Mouse (Mus musculus) forebrain, embryonic 16.5 days (tissue): ENCODE data around the gene Xkr7. TPM values are rescaled to one million over a fixed set of nuclear protein-coding genes. Genes with fewer than 3 reads are reported as not detected.

Experiments
- ATAC-seq: fragments of 200-750 bp; cut with Nextera tagmentation; 2 replicates; pipeline ENCODE4 v1.8.0; 2017; ENCODE audit warnings: mild to moderate bottlenecking, moderate library complexity
- H3K27ac ChIP-seq: fragments of 300-500 bp; sonication (generic); 2 replicates; pipeline ENCODE4 v1.5.1; 2014; ENCODE audit warnings: low read length, control low read depth
- H3K27me3 ChIP-seq: fragments of 300-500 bp; sonication (generic); replicated peaks from 2 replicates; pipeline ENCODE4 v1.6.1; 2014; ENCODE audit warnings: low read length; ENCODE audit not compliant: control insufficient read depth, insufficient read depth
- H3K36me3 ChIP-seq: fragments of 300-500 bp; sonication (generic); 2 replicates; pipeline ENCODE4 v1.6.1; 2014; ENCODE audit not compliant: control insufficient read depth, insufficient read depth
- H3K4me1 ChIP-seq: fragments of 300-500 bp; sonication (generic); replicated peaks from 2 replicates; pipeline ENCODE4 v1.6.1; 2014; ENCODE audit warnings: low read length; ENCODE audit not compliant: control insufficient read depth, insufficient read depth
- H3K4me2 ChIP-seq: fragments of 300-500 bp; sonication (generic); 2 replicates; pipeline ENCODE4 v1.6.1; 2014; ENCODE audit warnings: mild to moderate bottlenecking, low read length, control low read depth
- H3K4me3 ChIP-seq: fragments of 300-500 bp; sonication (generic); replicated peaks from 2 replicates; pipeline ENCODE4 v1.5.1; 2014; ENCODE audit warnings: mild to moderate bottlenecking, low read length, control low read depth
- H3K9ac ChIP-seq: fragments of 300-500 bp; sonication (generic); replicated peaks from 2 replicates; pipeline ENCODE4 v1.6.1; 2014; ENCODE audit warnings: low read depth, low read length, control low read depth
- H3K9me3 ChIP-seq: fragments of 300-500 bp; sonication (generic); 2 replicates; pipeline ENCODE4 v1.6.1; 2016; ENCODE audit warnings: low read length; ENCODE audit not compliant: control insufficient read depth
- WGBS: fragments of 180-500 bp; shearing (Covaris S2); extraction: QIAGEN DNeasy Blood & Tissue Kit; methylation state at CpG from one replicate; pipeline ENCODE4 v1.1.7; 2014; 5-methylcytosine and 5-hydroxymethylcytosine counted together
- polyA plus RNA-seq: library from polyadenylated mRNA; unstranded; fragments of >200 nt; fragmentation: Nextera tagmentation; extraction: Ambion mirVana; gene quantifications from 2 replicates; pipeline ENCODE4 v1.2.1, GENCODE M21; 2015

Gene Xkr7
- 1.6 and 2.0 TPM in 2 replicates for polyA plus RNA-seq

GRCm38 (mm10) chr2:153031126-153032082 is at the start of gene Xkr7:
Gene Xkr7 (plus strand): TSS chr2:153031852.
- H3K4me1 ChIP-seq: peaks cover 37% of the 10 kb centered on the region
- peak; percentile 85 for ATAC-seq
- peak within 1 kb of the TSS; percentile 43 for H3K27ac ChIP-seq
- peak within 1 kb of the TSS; percentile 71 for H3K9ac ChIP-seq
- H3K4me3 ChIP-seq: peak within 1 kb of the TSS; percentile 71
- no peaks in the 10 kb centered on the region for H3K36me3 ChIP-seq
- peak within 1 kb of the TSS; percentile 66 for H3K4me2 ChIP-seq
- no peaks in the 10 kb centered on the region for H3K9me3 ChIP-seq
- H3K27me3 ChIP-seq: 0 out of 2 replicates have a peak, but pooled peaks cover 3% of the 10 kb centered on the region
- under 1% methylated on average over 29 of the region's 54 CpGs for WGBS

- H3K27ac ChIP-seq: no peak overlapping the region
- H3K27me3 ChIP-seq: no peaks in the 10 kb centered on the region
- no peak overlapping the region for H3K9ac ChIP-seq
- no peak overlapping the region for H3K4me2 ChIP-seq
- H3K4me3 ChIP-seq: no peak overlapping the region
- H3K4me1 ChIP-seq: 0 out of 2 replicates have a peak, but pooled peaks cover 4% of the 10 kb centered on the region
- 8% methylated on average over 1 of the region's 1 CpGs for WGBS
- no peaks in the 10 kb centered on the region for H3K36me3 ChIP-seq
- peak; percentile 94 for ATAC-seq
- H3K9me3 ChIP-seq: no peaks in the 10 kb centered on the region
These were observed 46.1 kb upstream of the Xkr7 start for GRCm38 (mm10) chr2:152985582-152985981.

DNA sequence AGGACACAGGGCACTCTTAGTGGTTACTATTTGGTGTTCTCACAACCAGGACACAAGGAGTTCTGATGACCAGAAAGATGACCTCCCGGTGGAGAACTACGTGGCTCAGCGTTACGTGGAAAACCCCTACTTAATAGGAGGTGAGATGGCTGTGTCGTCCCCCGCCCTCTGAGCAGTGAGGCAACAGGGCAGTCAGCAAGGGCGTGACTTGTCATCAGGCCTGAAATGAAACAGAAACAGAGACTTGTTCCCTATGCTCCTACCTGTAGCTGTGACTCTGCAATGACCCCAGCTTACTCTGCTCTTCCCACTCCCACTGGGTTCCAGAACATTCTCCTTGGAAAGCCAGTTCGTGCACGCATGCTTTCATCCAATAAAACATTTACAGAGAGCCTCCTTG is 40.1 kb upstream of the Xkr7 start:
- Histone ChIP-seq H3K27ac (no peak overlapping the region), H3K4me1 (no peaks in the 10 kb centered on the region), H3K27me3 (no peaks in the 10 kb centered on the region), H3K9ac (no peak overlapping the region), H3K9me3 (no peaks in the 10 kb centered on the region), H3K4me3 (no peak overlapping the region), H3K4me2 (no peak overlapping the region), H3K36me3 (no peaks in the 10 kb centered on the region)
- WGBS: 82% methylated on average over 9 of the region's 9 CpGs
- no peak for ATAC-seq

GRCm38 (mm10) chr2:152997046-152997445 is 34.6 kb upstream of the Xkr7 start:
- Histone ChIP-seq H3K4me1 (no peaks in the 10 kb centered on the region), H3K27me3 (no peaks in the 10 kb centered on the region), H3K9me3 (no peaks in the 10 kb centered on the region), H3K4me3 (no peak overlapping the region), H3K4me2 (no peak overlapping the region), H3K9ac (no peak overlapping the region), H3K27ac (no peak overlapping the region), H3K36me3 (no peaks in the 10 kb centered on the region)
- 66% methylated on average over 4 of the region's 4 CpGs for WGBS
- no peak for ATAC-seq

DNA sequence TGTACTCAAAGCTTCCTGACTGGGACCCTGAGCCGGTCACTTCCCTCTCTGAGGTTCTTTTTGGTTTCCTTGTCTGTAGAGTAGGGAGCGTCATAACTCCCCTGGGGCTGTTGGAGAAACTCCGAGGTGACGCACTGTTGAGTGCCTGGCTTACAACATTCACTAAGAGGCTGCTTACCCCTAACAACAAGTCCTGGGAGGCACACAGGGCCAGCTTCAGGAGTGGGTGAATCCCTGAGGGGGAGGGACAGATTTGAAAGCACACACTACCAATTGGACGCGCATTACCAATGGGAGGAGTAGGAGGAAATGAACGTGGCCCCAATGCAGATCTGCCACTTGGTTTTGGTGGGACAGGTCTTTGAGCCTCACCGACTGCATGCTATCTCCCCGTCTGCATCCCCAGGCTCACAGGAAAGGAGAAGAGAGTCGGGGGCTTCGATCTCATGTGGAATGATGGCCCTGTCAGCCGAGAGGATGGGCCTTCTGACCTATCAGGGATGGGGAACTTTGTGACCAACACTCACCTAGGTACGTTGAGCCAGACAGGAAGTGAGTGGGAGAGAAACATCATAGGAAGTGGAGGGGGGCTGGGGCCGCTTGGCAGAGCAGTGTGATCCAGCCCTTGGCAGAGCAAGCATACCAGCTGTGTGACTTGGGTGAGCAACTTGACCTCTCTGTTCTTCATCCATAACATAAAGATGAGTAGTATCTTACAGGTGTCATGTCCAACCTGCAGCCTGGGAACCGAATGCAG is 29.0 kb upstream of the Xkr7 start:
- H3K27me3 ChIP-seq: no peaks in the 10 kb centered on the region
- no peak overlapping the region for H3K4me3 ChIP-seq
- peaks cover 5% of the 10 kb centered on the region; the same call in 1 of the 2 replicates for H3K36me3 ChIP-seq
- no peak overlapping the region for H3K27ac ChIP-seq
- WGBS: 88% methylated on average over 15 of the region's 15 CpGs
- H3K9ac ChIP-seq: no peak overlapping the region
- no peak overlapping the region for H3K4me2 ChIP-seq
- H3K9me3 ChIP-seq: no peaks in the 10 kb centered on the region
- peaks cover 11% of the 10 kb centered on the region for H3K4me1 ChIP-seq
- ATAC-seq: no peak

- Histone ChIP-seq H3K4me1 (peaks cover 11% of the 10 kb centered on the region), H3K27me3 (no peaks in the 10 kb centered on the region), H3K36me3 (peaks cover 10% of the 10 kb centered on the region), H3K27ac (peak overlapping the region; percentile 47; the same call in 1 of the 2 replicates), H3K4me2 (0 out of 2 replicates have a peak overlapping the region, but pooled peaks have one; percentile 17), H3K9me3 (no peaks in the 10 kb centered on the region), H3K9ac (no peak overlapping the region), H3K4me3 (no peak overlapping the region)
- 17% methylated on average over 13 of the region's 13 CpGs for WGBS
- peak; percentile 78 for ATAC-seq
These were observed 27.8 kb upstream of the Xkr7 start for GRCm38 (mm10) chr2:153003681-153004338.

DNA sequence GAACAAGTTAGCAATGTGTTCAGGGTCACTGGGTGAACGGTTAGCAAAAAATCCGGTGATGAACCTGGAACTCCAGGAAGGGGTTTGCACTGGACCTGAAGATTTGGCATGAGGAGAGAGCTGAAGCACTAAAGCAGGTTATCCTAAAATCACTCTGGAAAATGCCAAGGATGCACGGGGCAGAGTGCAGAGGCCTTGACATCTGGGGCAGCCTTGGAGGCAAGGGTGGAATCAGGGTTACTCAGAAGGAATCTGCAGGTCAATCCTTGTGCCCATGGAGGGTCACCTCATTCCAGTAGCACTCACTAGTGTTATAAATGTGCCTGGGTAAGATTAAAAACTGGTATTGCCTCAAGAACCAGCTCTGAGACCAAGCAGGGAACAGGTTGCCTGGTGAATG is 25.7 kb upstream of the Xkr7 start:
- no peak overlapping the region for H3K4me2 ChIP-seq
- WGBS: 90% methylated on average over 3 of the region's 3 CpGs
- no peak overlapping the region for H3K4me3 ChIP-seq
- ATAC-seq: no peak
- H3K4me1 ChIP-seq: peaks cover 11% of the 10 kb centered on the region
- no peaks in the 10 kb centered on the region for H3K9me3 ChIP-seq
- H3K36me3 ChIP-seq: peaks cover 23% of the 10 kb centered on the region
- no peaks in the 10 kb centered on the region for H3K27me3 ChIP-seq
- no peak overlapping the region for H3K27ac ChIP-seq
- no peak overlapping the region for H3K9ac ChIP-seq

DNA sequence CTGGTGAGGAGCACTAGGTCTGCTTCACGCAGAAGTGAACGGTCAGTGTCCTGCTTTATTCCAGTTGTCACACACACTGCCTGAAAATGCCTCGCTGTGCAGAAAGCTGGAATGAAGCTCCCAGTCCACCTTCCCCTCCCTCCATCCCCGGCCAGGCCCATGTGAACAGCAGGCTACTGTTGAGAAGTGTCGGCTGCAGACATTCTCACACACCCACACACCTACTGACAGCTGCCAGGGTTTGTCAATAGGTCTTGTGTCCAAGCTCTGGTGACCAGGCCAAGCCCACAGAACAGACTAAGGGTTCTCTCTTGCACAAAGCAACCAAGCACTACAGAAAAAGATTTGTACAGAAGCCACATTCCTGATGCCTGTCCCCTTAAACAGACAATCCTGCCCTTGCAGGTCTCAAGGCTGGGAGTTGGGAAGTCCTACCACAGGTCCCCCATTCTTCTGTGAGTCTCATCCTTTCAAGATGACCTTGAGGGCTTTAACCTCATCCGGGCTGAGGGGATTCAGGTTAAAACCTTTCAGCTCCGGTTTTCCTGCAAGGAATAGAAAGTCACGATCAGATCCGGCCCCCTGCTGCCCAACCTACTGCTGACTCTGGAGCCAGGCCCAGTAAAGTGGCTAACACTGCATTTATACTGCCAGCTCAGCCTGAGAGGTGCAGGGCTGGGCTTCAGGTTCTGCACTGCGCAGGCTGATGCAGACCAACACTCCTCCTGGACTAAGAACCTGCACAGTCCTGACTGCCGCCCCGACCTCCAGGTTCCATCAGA is 22.3 kb upstream of the Xkr7 start:
- H3K4me3 ChIP-seq: no peak overlapping the region
- no peak overlapping the region for H3K9ac ChIP-seq
- H3K27me3 ChIP-seq: no peaks in the 10 kb centered on the region
- H3K27ac ChIP-seq: no peak overlapping the region
- H3K4me2 ChIP-seq: no peak overlapping the region
- peaks cover 23% of the 10 kb centered on the region for H3K36me3 ChIP-seq
- WGBS: 86% methylated on average over 12 of the region's 12 CpGs
- H3K4me1 ChIP-seq: peaks cover 8% of the 10 kb centered on the region
- no peaks in the 10 kb centered on the region for H3K9me3 ChIP-seq
- ATAC-seq: no peak
